Mouse (Mus musculus): ENCODE data around the gene Litaf. TPM values are rescaled to one million over a fixed set of nuclear protein-coding genes. Genes with fewer than 3 reads are reported as not detected.

Litaf gene
- polyA plus RNA-seq, 1 experiment from 2014 or later, result 122 TPM

DNA sequence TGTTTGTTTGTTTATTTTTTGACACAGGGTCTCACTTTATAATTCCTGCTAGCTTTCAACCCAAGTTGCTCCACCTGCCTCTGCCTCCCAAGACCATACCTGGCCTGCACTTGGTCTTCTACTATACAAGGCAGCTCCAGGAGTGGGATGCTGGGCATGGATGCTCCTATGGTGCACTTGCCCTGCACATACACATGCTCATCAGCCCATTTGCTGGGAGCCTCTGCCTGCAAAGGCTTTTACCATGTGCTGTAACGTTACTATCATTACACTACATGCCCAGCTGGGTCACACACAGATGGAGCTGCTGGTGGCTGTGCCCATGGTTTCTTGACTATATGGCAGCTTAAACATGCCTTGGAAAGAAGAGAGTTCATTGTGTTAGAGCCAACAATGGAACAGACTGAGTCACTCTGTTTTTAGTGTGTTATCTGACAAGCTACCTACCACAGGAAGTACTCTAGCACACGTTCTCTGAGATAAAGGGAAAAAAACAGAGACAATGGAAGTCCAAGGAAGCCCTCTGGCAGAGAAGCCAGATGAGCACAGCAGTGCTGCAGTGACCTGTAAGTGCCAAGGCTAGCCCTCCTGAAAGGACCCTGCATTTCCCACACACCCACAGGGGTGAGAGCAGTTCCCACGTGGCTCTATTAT is 12.4 kb upstream of the Litaf start:
- Histone ChIP-seq H3K27ac (no peak overlapping the region), H3K4me2 (no peak overlapping the region), H3K4me3 (replicated peaks) (no peak overlapping the region), H3K9ac (no peak overlapping the region), H3K9me3 (replicated peaks) (no peaks in the 10 kb centered on the region), H3K4me1 (no peaks in the 10 kb centered on the region), H3K27me3 (no peaks in the 10 kb centered on the region), H3K36me3 (peaks cover 98% of the 10 kb centered on the region)
- WGBS, result 86% methylated on average over 3 of the region's 3 CpGs
- ATAC-seq (replicated peaks; ENCODE audit: low FRiP score), result no peak

DNA sequence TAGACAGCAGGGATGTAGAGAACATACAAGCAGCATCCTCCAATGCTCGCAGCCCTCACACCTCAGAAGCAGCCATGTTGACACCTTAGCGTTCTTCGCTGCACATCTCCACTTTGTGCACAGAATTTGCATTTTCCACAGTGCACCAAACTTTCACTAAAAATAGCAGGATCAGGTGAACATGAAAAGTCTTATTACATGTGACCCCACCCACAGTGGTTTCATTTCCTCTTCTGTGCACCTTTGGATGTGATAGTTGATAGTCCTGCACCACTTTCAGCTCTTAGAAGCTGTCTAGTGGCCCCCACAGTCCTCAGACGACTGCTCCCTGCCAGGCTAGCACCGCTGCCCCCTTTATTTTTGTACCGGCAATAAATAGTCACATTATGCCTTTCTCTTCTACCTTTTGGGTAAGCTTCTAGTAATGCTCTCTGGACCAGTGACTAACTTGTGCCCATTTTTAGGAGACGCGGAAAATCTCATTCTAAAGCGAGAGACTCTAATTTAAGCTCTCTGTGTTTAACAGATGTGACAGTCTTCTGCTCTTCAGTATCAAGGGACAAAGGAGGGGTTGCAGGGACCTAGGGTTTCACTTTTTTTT is 11.7 kb upstream of the Litaf start:
- H3K9ac ChIP-seq, result no peak overlapping the region
- H3K9me3 ChIP-seq (replicated peaks), result no peaks in the 10 kb centered on the region
- no peak overlapping the region for H3K4me2 ChIP-seq
- no peaks in the 10 kb centered on the region for H3K27me3 ChIP-seq
- H3K4me3 ChIP-seq (replicated peaks), result no peak overlapping the region
- H3K36me3 ChIP-seq, result peaks cover 98% of the 10 kb centered on the region
- no peaks in the 10 kb centered on the region for H3K4me1 ChIP-seq
- no peak for ATAC-seq (replicated peaks; ENCODE audit: low FRiP score)
- WGBS, result 90% methylated on average over 9 of the region's 9 CpGs
- no peak overlapping the region for H3K27ac ChIP-seq

DNA sequence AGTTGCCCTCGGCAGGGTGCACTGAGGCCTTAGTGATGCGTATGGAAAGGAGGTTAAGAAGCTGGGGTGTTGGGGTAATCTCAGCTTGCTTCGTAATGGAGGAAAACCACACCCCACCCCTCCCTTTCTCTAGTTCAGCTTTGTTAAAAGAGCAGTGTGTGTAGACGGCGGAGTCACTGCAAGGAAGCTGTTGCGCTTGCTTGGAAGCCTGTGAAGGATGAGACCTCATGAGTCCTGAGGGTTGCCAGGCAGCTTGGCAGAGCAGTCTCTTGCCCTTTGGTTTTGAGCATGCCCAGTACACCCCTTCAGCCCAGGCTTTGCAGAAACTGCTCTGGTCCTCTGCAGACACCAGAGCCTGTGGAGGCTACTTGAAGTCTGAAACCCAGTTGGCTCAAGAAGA is 7.1 kb upstream of the Litaf start:
- no peaks in the 10 kb centered on the region for H3K9me3 ChIP-seq (replicated peaks)
- ATAC-seq (replicated peaks; ENCODE audit: low FRiP score), result no peak
- H3K27me3 ChIP-seq, result no peaks in the 10 kb centered on the region
- H3K27ac ChIP-seq, result no peak overlapping the region
- H3K9ac ChIP-seq, result no peak overlapping the region
- H3K4me2 ChIP-seq, result no peak overlapping the region
- peaks cover 70% of the 10 kb centered on the region for H3K36me3 ChIP-seq
- H3K4me1 ChIP-seq, result peaks cover 30% of the 10 kb centered on the region
- H3K4me3 ChIP-seq (replicated peaks), result no peak overlapping the region
- WGBS, result 85% methylated on average over 6 of the region's 6 CpGs

DNA sequence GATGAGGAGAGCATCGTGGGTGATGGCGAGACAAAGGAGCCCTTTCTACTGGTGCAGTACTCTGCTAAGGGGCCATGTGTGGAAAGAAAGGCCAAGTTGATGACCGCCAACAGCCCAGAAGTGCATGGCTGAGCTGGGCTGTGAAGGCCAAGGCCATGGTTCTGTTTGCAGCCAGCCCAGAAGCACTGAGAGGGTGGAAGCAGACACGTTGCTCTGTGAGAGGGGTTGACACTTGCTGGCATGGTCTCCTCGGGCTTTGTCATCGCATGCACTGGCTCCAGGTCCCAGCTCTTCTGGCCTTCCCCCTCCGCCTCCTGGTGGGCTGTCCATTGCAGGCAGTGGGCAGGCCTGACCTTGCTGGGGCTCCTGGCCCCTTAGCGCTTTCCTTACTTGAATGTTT is 6.5 kb upstream of the Litaf start:
- Histone ChIP-seq H3K4me3 (replicated peaks) (no peak overlapping the region), H3K4me1 (peaks cover 36% of the 10 kb centered on the region), H3K9ac (no peak overlapping the region), H3K9me3 (replicated peaks) (no peaks in the 10 kb centered on the region), H3K36me3 (peaks cover 64% of the 10 kb centered on the region), H3K27ac (no peak overlapping the region), H3K27me3 (no peaks in the 10 kb centered on the region), H3K4me2 (no peak overlapping the region)
- no peak for ATAC-seq (replicated peaks; ENCODE audit: low FRiP score)
- 86% methylated on average over 8 of the region's 8 CpGs for WGBS

DNA sequence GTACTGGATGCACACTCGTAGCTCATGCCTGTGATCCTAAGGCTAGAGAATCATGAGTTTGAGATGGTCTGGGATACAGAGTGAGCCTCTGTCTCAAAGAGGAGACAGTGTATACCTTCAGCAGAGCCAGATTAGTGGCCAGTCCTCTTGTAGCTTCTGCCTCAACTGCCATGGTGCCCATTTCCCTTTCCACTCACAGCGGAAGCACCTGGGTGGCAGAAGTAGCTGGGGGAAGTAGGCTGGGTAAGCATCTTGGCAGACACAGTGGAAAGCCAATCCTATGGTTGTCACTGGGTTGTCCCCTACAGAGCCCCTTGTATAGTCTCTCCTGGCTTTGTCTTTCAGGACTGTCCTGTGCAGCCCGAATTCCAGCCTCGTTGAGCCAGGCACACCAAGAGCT is 5.9 kb upstream of the Litaf start:
- ATAC-seq (replicated peaks; ENCODE audit: low FRiP score), result no peak
- H3K36me3 ChIP-seq, result peaks cover 59% of the 10 kb centered on the region

DNA sequence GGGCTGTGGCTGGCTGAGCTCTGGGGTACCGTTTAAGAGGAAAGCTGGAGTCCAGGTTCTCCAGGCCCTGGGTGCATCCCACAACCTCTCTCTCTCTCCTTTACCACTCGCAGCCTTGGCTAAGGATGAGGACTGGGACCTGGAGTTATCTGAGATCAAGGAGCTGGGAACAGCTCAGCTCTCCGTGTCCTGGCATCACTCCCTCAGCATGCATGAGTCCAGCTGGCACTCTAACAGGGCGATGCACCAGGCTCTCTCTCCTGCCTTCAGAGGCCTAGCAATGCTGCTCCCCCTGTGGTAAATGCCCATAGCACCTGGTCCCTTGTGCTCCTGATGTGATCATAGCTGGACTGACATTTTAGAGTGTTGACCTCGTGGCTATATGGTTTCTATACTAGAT is 5.2 kb upstream of the Litaf start:
- H3K9me3 ChIP-seq (replicated peaks), result no peaks in the 10 kb centered on the region
- WGBS, result 79% methylated on average over 5 of the region's 5 CpGs
- H3K4me3 ChIP-seq (replicated peaks), result no peak overlapping the region
- no peak overlapping the region for H3K27ac ChIP-seq
- H3K27me3 ChIP-seq, result no peaks in the 10 kb centered on the region
- H3K9ac ChIP-seq, result no peak overlapping the region
- peaks cover 43% of the 10 kb centered on the region for H3K4me1 ChIP-seq
- peaks cover 52% of the 10 kb centered on the region for H3K36me3 ChIP-seq
- no peak overlapping the region for H3K4me2 ChIP-seq
- ATAC-seq (replicated peaks; ENCODE audit: low FRiP score), result no peak

More for the DNA sequence above, 5.9 kb upstream of the Litaf start:
- no peak overlapping the region for H3K4me2 ChIP-seq
- H3K4me3 ChIP-seq (replicated peaks), result no peak overlapping the region
- H3K9ac ChIP-seq, result no peak overlapping the region
- WGBS, result 88% methylated on average over 4 of the region's 4 CpGs
- no peaks in the 10 kb centered on the region for H3K9me3 ChIP-seq (replicated peaks)
- no peak overlapping the region for H3K27ac ChIP-seq
- H3K4me1 ChIP-seq, result peaks cover 42% of the 10 kb centered on the region
- H3K27me3 ChIP-seq, result no peaks in the 10 kb centered on the region

DNA sequence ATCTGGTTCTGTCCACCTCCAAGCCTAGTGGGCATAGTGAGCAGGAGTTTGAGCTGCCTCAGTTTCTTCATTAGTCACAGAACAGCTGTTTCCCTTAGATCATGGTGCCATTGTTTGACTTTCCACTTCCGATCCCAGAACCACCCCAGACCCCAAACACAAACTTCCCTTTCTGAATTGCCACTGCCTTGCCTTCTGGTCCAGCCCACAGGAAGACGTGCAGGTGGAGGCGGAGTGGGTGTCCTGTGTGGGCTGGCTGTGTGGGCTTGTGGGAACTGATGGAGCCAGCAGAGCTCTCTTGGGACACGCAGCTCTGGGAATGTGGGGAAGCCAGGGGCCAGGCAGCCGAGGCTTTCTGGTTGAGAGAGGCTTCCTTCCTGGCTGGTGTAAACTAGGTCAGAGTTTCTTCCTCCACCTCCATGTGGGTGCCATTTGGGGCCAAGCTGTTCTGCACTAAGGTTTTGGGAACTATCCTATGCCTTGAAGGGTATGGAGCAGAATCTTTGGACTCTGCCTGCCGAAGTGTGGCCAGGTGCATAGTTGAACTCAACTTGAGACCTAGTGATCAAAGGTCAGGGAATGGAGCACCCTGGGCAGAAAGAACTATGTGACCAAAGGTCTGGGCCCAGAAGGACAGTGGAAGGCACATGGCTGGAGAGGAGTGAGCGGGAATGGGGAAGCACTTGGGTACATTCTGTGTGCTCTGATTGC is 3.9 kb upstream of the Litaf start:
- H3K9ac ChIP-seq, result no peak overlapping the region
- ATAC-seq (replicated peaks; ENCODE audit: low FRiP score), result no peak
- 66% methylated on average over 7 of the region's 7 CpGs for WGBS
- peaks cover 39% of the 10 kb centered on the region for H3K36me3 ChIP-seq
- H3K4me3 ChIP-seq (replicated peaks), result no peak overlapping the region
- peak overlapping the region; percentile 45 for H3K27ac ChIP-seq
- H3K27me3 ChIP-seq, result no peaks in the 10 kb centered on the region
- H3K4me2 ChIP-seq, result peak overlapping the region; percentile 20; the same call in 1 of the 2 replicates
- H3K4me1 ChIP-seq, result peaks cover 54% of the 10 kb centered on the region
- no peaks in the 10 kb centered on the region for H3K9me3 ChIP-seq (replicated peaks)

DNA sequence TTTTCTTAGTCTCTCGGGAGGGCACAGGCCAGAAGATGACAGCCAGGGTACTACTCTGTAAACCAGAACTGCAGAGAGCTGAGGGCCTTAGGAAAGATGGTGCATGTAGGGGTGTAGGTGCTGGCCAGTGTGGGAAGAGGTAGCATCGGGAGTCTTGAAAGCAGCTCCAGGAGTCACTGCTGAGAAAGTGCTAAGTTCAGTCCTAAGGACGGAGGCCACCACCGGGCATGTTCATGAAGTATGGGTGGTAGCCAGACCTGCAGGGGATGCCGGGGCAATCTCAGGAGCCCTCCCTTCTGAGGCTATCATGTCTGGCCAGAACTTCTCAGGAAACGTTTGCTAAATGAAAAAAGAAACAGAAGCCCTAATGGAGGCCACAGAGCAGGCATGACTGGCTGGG is 3.3 kb upstream of the Litaf start:
- WGBS, result 63% methylated on average over 6 of the region's 6 CpGs
- H3K4me1 ChIP-seq, result peaks cover 54% of the 10 kb centered on the region
- H3K9me3 ChIP-seq (replicated peaks), result no peaks in the 10 kb centered on the region
- H3K9ac ChIP-seq, result no peak overlapping the region
- H3K27me3 ChIP-seq, result no peaks in the 10 kb centered on the region
- peak overlapping the region; percentile 45; the same call in 1 of the 2 replicates for H3K27ac ChIP-seq
- H3K4me3 ChIP-seq (replicated peaks), result no peak overlapping the region
- H3K36me3 ChIP-seq, result peaks cover 33% of the 10 kb centered on the region
- no peak for ATAC-seq (replicated peaks; ENCODE audit: low FRiP score)
- H3K4me2 ChIP-seq, result no peak overlapping the region

DNA sequence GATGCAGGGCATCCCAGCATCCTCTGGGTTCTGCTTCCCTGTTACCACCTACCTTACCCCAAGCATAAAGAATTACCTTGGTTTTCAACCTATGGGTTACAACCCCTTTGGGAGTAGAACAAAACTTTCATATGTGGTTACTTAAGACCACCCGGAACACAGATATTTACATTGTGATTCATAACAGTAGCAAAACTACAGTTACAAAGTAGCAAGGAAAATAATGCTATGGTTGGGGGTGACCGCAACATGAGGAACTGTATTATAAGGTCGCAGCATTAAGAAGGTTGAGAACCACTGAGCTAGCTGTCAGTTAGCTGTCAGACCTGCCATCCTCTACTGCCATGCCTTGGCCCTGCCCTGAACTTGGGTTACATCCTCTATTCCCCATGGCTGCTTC is 2.7 kb upstream of the Litaf start:
- Histone ChIP-seq H3K4me3 (replicated peaks) (no peak overlapping the region), H3K4me1 (peaks cover 57% of the 10 kb centered on the region), H3K9me3 (replicated peaks) (no peaks in the 10 kb centered on the region), H3K27me3 (no peaks in the 10 kb centered on the region), H3K4me2 (0 out of 2 replicates have a peak overlapping the region, but pooled peaks have one; percentile 17), H3K27ac (no peak overlapping the region), H3K36me3 (peaks cover 27% of the 10 kb centered on the region), H3K9ac (no peak overlapping the region)
- ATAC-seq (replicated peaks; ENCODE audit: low FRiP score), result no peak
- 92% methylated on average over 3 of the region's 3 CpGs for WGBS

DNA sequence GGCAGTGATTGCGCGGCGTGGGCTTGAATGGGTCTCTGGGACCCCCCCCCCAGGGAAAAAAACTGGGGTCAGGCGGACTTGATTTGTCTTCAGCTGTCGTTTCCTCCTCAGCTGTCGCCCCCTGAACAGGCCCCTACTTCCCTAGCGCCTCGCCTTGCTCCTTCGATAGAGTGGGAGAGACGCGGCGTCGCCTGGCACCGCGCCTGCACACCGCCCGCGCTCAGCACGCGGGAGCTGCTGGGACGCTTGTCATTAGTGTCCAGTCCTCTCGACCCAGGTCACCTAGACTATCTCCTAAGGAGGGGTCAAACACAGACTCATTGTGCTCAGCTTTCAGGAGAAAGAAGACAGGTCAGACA is 855 bp upstream of the Litaf start:
- Histone ChIP-seq H3K27me3 (no peaks in the 10 kb centered on the region), H3K9ac (peak overlapping the region; percentile 90), H3K9me3 (replicated peaks) (no peaks in the 10 kb centered on the region), H3K27ac (peak overlapping the region; percentile 95), H3K4me2 (peak overlapping the region; percentile 87), H3K4me1 (peaks cover 63% of the 10 kb centered on the region), H3K36me3 (peaks cover 8% of the 10 kb centered on the region), H3K4me3 (replicated peaks) (peak overlapping the region; percentile 88)
- under 1% methylated on average over 22 of the region's 22 CpGs for WGBS
- 0 out of 2 replicates have a peak, but pooled peaks have one; percentile 10 for ATAC-seq (replicated peaks; ENCODE audit: low FRiP score)

DNA sequence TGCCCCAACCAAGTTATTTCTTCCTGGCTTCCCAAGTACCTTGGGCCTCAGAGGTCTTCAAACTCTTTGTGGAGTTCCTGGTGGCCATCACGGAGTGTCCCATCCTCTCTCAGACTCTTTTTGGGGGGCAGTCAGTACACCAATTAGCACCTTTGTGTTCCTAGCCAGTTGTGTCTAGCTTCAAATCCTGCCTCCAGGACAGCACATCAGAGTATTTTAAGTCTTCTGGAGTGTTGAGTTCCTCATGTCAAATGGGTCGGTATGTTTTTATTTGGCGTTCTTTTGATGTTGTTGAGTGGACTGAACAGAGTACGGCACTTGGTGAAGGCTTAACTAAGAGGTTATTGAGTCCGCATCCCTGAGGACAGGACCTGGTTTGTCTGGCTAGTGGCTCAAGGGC is 526 bp downstream of the Litaf start:
- Histone ChIP-seq H3K4me3 (replicated peaks) (peak overlapping the region; percentile 88), H3K27ac (peak overlapping the region; percentile 63), H3K27me3 (no peaks in the 10 kb centered on the region), H3K9ac (peak overlapping the region; percentile 29; the same call in 1 of the 2 replicates), H3K36me3 (no peaks in the 10 kb centered on the region), H3K4me1 (peaks cover 63% of the 10 kb centered on the region), H3K9me3 (replicated peaks) (no peaks in the 10 kb centered on the region), H3K4me2 (peak overlapping the region; percentile 87)
- WGBS, result 59% methylated on average over 5 of the region's 5 CpGs
- no peak for ATAC-seq (replicated peaks; ENCODE audit: low FRiP score)

DNA sequence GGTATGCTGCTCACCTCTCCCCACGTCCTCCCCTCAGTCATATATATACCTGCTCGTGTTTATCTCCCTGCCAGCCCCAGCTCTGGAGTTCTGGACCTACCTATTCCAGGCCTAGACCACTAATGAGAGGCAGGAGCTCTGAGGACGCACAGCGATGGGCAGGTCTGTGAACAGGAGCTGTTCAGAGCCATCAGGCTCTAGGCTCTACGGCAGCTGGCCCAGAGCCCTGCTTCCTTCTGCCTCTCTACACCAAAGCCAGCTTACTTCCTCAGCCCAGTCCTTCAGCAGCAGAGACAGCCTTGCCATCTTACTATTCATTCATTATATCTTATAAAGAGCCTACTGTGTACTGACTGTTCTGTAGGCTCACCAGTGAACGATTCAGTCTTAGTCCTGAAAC is 1.2 kb downstream of the Litaf start:
- H3K27me3 ChIP-seq, result no peaks in the 10 kb centered on the region
- no peaks in the 10 kb centered on the region for H3K9me3 ChIP-seq (replicated peaks)
- H3K36me3 ChIP-seq, result no peaks in the 10 kb centered on the region
- WGBS, result 93% methylated on average over 6 of the region's 6 CpGs
- no peak overlapping the region for H3K9ac ChIP-seq
- H3K4me1 ChIP-seq, result peaks cover 57% of the 10 kb centered on the region
- no peak overlapping the region for H3K4me2 ChIP-seq
- H3K27ac ChIP-seq, result no peak overlapping the region
- no peak overlapping the region for H3K4me3 ChIP-seq (replicated peaks)
- no peak for ATAC-seq (replicated peaks; ENCODE audit: low FRiP score)
